Mouse (Mus musculus) liver, postnatal 0 days (tissue): ENCODE data around the gene Traip.

Source experiments
- CTCF ChIP-seq: sonication (generic); IDR thresholded peaks from 2 replicates; pipeline ENCODE4 v1.5.1; 2016; ENCODE audit warnings: antibody characterized with exemption, low read depth
- EP300 ChIP-seq: IDR thresholded peaks from 2 replicates; pipeline ENCODE4 v1.6.1; 2016; ENCODE audit warnings: antibody characterized with exemption, low read depth, mild to moderate bottlenecking

DNA sequence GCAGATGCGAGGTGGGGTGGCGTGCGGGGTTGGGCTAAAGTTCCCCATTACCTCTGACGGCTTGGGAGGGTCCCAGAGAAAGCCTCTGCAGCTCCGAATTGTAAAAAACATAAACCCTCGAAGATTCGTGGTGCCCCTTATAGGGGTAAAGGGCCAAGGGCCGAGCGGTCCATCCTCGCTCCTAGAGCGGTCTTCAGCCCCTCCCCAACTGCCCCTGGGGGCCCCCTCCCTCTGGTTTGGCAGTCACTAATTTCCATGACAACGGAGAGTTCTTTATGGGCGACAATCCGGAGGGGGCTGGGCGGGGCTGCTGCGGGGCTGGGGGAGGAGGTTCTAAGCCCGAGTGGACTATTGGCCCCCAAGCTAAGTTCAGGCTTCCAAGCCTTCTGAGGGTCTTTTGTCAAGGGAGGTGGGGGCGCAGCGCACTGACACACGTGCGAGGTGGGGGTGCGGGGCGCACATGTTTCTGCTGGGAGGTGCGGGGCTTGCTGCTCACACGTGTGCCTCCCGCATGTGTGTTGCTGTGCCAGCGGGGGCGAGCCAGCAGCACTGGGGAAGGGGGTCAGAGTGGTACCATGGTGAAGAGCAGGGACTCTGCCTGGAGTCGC, 13.6 kb upstream of the Traip start:
- TF ChIP-seq EP300 (no peak), CTCF (no peak)
